Mouse (Mus musculus): Measurements from ENCODE around the gene Hist1h2af.

- no peak for TF ChIP-seq EP300 (IDR thresholded peaks at IDR 0.05; ENCODE audit: low read depth)
- no peak for TF ChIP-seq CTCF (IDR thresholded peaks at IDR 0.05; ENCODE audit: low read depth)
Observed at GRCm38 (mm10) chr13:23505662-23506345, 27.9 kb upstream of the Hist1h2af start.

All from heart, postnatal 0 days (tissue).